Mouse (Mus musculus): ENCODE results near the gene Ttc9c. TPM values are rescaled to one million over a fixed set of nuclear protein-coding genes. Genes with fewer than 3 reads are reported as not detected.

The Ttc9c gene
- polyA plus RNA-seq, 1 experiment: 34.4 TPM

- H3K27me3 ChIP-seq (ENCODE audit: control insufficient read depth, insufficient read depth, low read length): no peaks in the 10 kb centered on the region
- no peaks in the 10 kb centered on the region for H3K4me1 ChIP-seq (ENCODE audit: control insufficient read depth, insufficient read depth, low read length)
- no peak for DNase-seq
- TF ChIP-seq CTCF (IDR thresholded peaks at IDR 0.05; ENCODE audit: borderline replicate concordance, insufficient read depth, low read depth, low read length): no peak
- TF ChIP-seq POLR2A (IDR thresholded peaks at IDR 0.05; ENCODE audit: borderline replicate concordance, insufficient read depth, low read length): no peak
- no peak overlapping the region for H3K4me3 ChIP-seq (replicated peaks; ENCODE audit: insufficient read depth, low read depth, low read length)
- 96% methylated on average over 9 of the region's 9 CpGs for WGBS
- no peak overlapping the region for H3K27ac ChIP-seq (ENCODE audit: insufficient read depth, low read length)
Measured at GRCm38 (mm10) chr19:8765562-8765961, 53.6 kb downstream of the Ttc9c start.

DNA sequence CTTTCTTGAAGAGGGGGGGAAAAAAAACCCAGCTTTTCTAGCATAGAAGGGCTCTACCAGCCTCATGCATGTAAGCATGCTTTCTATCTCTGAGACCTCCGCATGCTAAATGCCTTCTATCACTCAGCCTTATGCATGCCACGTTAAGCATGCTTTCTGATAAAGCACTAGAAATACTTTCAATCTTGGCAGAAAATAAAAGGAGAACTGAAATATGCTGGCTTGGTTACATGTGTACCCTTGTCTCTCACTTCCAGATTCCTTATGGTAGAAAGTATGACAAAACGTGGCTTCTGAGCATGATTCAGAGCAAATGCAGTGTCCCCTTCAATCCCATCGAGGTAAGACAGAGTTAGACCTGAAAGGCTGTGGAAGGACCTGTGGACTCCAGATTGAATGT is 55.9 kb downstream of the Ttc9c start:
- no peaks in the 10 kb centered on the region for H3K4me1 ChIP-seq (ENCODE audit: control insufficient read depth, insufficient read depth, low read length)
- WGBS: 91% methylated on average over 4 of the region's 4 CpGs
- no peak for DNase-seq
- no peaks in the 10 kb centered on the region for H3K27me3 ChIP-seq (ENCODE audit: control insufficient read depth, insufficient read depth, low read length)
- no peak overlapping the region for H3K4me3 ChIP-seq (replicated peaks; ENCODE audit: insufficient read depth, low read depth, low read length)
- TF ChIP-seq CTCF (IDR thresholded peaks at IDR 0.05; ENCODE audit: borderline replicate concordance, insufficient read depth, low read depth, low read length): no peak
- TF ChIP-seq POLR2A (IDR thresholded peaks at IDR 0.05; ENCODE audit: borderline replicate concordance, insufficient read depth, low read length): no peak
- H3K27ac ChIP-seq (ENCODE audit: insufficient read depth, low read length): no peak overlapping the region

DNA sequence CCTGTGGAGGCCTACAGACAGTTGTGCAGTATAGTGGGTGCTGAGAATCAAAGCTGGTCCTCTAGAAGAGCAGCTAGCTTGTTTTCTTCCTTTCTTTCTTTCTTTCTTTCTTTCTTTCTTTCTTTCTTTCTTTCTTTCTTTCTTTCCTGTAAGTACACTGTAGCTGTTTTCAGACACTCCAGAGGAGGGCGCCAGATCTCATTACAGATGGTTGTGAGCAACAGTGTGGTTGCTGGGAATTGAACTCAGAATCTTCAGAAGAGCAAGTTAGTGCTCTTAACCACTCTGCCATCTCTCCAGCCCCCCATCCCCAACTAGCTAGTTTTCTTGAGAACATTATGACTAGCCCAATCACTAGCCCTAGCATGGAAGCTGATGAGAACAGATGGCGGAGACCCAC is 58.4 kb downstream of the Ttc9c start:
- Histone ChIP-seq H3K27ac (ENCODE audit: insufficient read depth, low read length) (no peak overlapping the region), H3K27me3 (ENCODE audit: control insufficient read depth, insufficient read depth, low read length) (no peaks in the 10 kb centered on the region), H3K4me1 (ENCODE audit: control insufficient read depth, insufficient read depth, low read length) (no peaks in the 10 kb centered on the region), H3K4me3 (replicated peaks; ENCODE audit: insufficient read depth, low read depth, low read length) (no peak overlapping the region)
- TF ChIP-seq CTCF (IDR thresholded peaks at IDR 0.05; ENCODE audit: borderline replicate concordance, insufficient read depth, low read depth, low read length): no peak
- TF ChIP-seq POLR2A (IDR thresholded peaks at IDR 0.05; ENCODE audit: borderline replicate concordance, insufficient read depth, low read length): no peak
- no peak for DNase-seq
- 91% methylated on average over 2 of the region's 2 CpGs for WGBS

Other genes with a start within 250 kb of the Ttc9c start
- gene Slc22a8, start 228.1 kb downstream of the Ttc9c start, polyA plus RNA-seq (2012; rRNA removed): 18.2 and 19.1 TPM in 2 replicates
- 2.5 and 3.9 TPM in 2 replicates for gene Slc22a6, start 201.3 kb downstream of the Ttc9c start, polyA plus RNA-seq (2012; rRNA removed)
- gene Chrm1, start 155.5 kb downstream of the Ttc9c start, polyA plus RNA-seq (2012; rRNA removed): 0.63 and 0.88 TPM in 2 replicates
- gene Slc3a2, start 96.0 kb downstream of the Ttc9c start, polyA plus RNA-seq (2012; rRNA removed): 214 and 221 TPM in 2 replicates
- 55.5 and 57.6 TPM in 2 replicates for gene Wdr74, start 83.5 kb downstream of the Ttc9c start, polyA plus RNA-seq (2012; rRNA removed)
- 0.33 and 0.65 TPM in 2 replicates for gene 1700092M07Rik, start 78.6 kb downstream of the Ttc9c start, polyA plus RNA-seq (2012; rRNA removed)
- gene Stx5a, start 77.9 kb downstream of the Ttc9c start, polyA plus RNA-seq (2012; rRNA removed): 116 and 119 TPM in 2 replicates
- gene Nxf1, start 62.3 kb downstream of the Ttc9c start, polyA plus RNA-seq (2012; rRNA removed): 134 and 135 TPM in 2 replicates
- 169 and 170 TPM in 2 replicates for gene Tmem223, start 48.3 kb downstream of the Ttc9c start, polyA plus RNA-seq (2012; rRNA removed)
- gene Tmem179b, start 44.9 kb downstream of the Ttc9c start, polyA plus RNA-seq (2012; rRNA removed): 15.9 and 20.2 TPM in 2 replicates
- gene Taf6l, start 32.9 kb downstream of the Ttc9c start, polyA plus RNA-seq (2012; rRNA removed): 14.1 and 15.6 TPM in 2 replicates
- gene Polr2g, start 20.8 kb downstream of the Ttc9c start, polyA plus RNA-seq (2012; rRNA removed): 155 and 157 TPM in 2 replicates
- gene Zbtb3, start 16.8 kb downstream of the Ttc9c start, polyA plus RNA-seq (2012; rRNA removed): 3.7 and 3.8 TPM in 2 replicates
- 97.7 and 101 TPM in 2 replicates for gene Hnrnpul2, start 677 bp upstream of the Ttc9c start, polyA plus RNA-seq (2012; rRNA removed)
- not detected in 2 replicates for gene AC129217.1, start 10.4 kb upstream of the Ttc9c start, polyA plus RNA-seq (2012; rRNA removed)
- 148 and 155 TPM in 2 replicates for gene Bscl2, start 18.1 kb upstream of the Ttc9c start, polyA plus RNA-seq (2012; rRNA removed)
- 218 and 236 TPM in 2 replicates for gene Gng3, start 19.9 kb upstream of the Ttc9c start, polyA plus RNA-seq (2012; rRNA removed)
- gene Lrrn4cl, start 31.4 kb upstream of the Ttc9c start, polyA plus RNA-seq (2012; rRNA removed): 0.78 and 0.85 TPM in 2 replicates
- 117 and 134 TPM in 2 replicates for gene Ubxn1, start 52.2 kb upstream of the Ttc9c start, polyA plus RNA-seq (2012; rRNA removed)
- 69.3 and 76.7 TPM in 2 replicates for gene Uqcc3, start 61.6 kb upstream of the Ttc9c start, polyA plus RNA-seq (2012; rRNA removed)
- gene Lbhd1, start 64.4 kb upstream of the Ttc9c start, polyA plus RNA-seq (2012; rRNA removed): 3.8 and 5.1 TPM in 2 replicates
- gene Gm49403, start 64.6 kb upstream of the Ttc9c start, polyA plus RNA-seq (2012; rRNA removed): not detected in 2 replicates
- 43.7 and 45.9 TPM in 2 replicates for gene 1810009A15Rik, start 69.5 kb upstream of the Ttc9c start, polyA plus RNA-seq (2012; rRNA removed)
- gene Gm49416, start 69.6 kb upstream of the Ttc9c start, polyA plus RNA-seq (2012; rRNA removed): not detected in 2 replicates
- gene Ints5, start 73.7 kb upstream of the Ttc9c start, polyA plus RNA-seq (2012; rRNA removed): 17.7 and 18.0 TPM in 2 replicates
- 105 and 116 TPM in 2 replicates for gene Ganab, start 78.7 kb upstream of the Ttc9c start, polyA plus RNA-seq (2012; rRNA removed)
- 224 and 238 TPM in 2 replicates for gene B3gat3, start 101.0 kb upstream of the Ttc9c start, polyA plus RNA-seq (2012; rRNA removed)
- 24.1 and 24.2 TPM in 2 replicates for gene Rom1, start 110.0 kb upstream of the Ttc9c start, polyA plus RNA-seq (2012; rRNA removed)
- gene Eml3, start 110.2 kb upstream of the Ttc9c start, polyA plus RNA-seq (2012; rRNA removed): 40.2 and 45.0 TPM in 2 replicates
- gene Mta2, start 122.5 kb upstream of the Ttc9c start, polyA plus RNA-seq (2012; rRNA removed): 30.9 and 33.9 TPM in 2 replicates
- gene Tut1, start 134.5 kb upstream of the Ttc9c start, polyA plus RNA-seq (2012; rRNA removed): 20.5 and 20.8 TPM in 2 replicates
- gene Eef1g, start 147.7 kb upstream of the Ttc9c start, polyA plus RNA-seq (2012; rRNA removed): 263 and 281 TPM in 2 replicates
- 5.3 and 5.8 TPM in 2 replicates for gene Ahnak, start 170.0 kb upstream of the Ttc9c start, polyA plus RNA-seq (2012; rRNA removed)